Mouse (Mus musculus) embryo, embryonic 9.5 days (tissue): ENCODE data around the gene Dnaaf3.

ENCODE experiments used
- DNase-seq: peaks from one replicate; pipeline ENCODE4 v3.0.0-alpha.2; 2017; ENCODE audit errors: extremely low spot score

Dnaaf3 gene

DNA sequence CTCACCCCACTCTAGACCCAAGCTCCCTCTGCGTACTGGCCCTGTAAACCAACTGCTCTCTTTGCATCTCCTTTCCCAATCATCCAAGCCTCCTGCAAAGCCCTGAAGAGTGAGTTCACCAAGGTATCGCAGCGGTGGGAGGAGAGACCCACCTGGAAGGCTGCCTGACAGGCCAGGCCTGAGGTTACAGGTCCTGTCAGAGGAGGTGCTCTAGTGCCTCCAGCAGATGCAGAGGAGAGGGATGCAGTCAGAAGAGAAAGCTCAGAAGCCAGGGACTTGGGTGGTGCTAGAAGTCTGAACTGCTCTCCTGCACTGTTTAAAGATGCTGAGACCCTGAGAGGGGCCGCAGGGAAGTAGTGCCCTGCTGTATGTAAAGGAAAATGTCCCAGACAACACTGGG is 33.2 kb downstream of the Dnaaf3 start:
- no peak for DNase-seq

DNA sequence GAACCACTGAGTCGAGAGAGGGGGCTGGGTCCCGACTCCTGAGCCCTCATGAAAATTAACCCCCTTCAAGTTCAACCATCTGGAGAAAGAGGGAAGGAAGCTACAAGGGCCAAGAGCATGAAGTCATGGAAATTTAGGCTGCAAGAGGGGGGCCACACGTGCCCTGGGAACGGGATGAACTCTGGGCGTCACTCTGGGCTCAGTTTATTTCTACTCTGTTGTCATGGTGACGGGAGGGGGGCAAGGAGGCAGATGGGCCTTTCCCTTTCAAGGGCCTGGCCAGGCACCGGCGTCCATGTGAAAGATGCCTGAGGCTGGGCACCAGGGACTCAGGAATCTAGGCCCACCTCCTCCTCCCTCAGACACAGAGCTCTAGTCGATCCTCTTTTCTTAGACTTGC is 34.0 kb downstream of the Dnaaf3 start:
- DNase-seq: no peak

DNA sequence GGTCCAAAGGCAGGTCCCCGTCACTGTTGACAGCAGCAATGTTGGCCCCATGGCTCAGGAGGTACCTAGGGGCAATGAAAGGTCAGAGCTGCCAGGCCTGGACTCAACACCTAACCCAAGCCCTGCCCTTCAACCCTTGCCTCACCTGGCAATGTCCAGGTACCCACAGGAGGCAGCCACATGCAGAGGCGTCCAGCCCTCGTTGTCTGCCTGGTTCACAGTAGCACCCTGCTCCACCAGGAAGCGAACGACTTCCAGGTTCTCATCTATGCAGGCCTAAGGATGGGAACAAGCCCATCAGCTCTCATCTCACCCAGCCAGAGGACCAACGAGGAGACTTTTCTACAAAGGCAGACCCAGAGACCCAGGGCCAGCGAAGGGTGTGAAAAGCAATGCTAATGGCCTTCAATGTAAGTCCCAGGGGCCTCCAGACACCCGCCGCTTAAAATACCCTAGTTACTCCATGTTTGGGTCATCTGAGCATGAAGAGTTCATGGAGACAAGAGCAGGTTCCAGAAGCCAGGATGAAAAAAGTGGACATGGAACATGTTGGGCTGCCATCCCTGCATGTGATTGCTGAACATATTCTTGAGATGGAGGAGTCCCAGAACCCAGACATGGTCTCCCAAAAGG is 34.9 kb downstream of the Dnaaf3 start:
- DNase-seq: no peak

DNA sequence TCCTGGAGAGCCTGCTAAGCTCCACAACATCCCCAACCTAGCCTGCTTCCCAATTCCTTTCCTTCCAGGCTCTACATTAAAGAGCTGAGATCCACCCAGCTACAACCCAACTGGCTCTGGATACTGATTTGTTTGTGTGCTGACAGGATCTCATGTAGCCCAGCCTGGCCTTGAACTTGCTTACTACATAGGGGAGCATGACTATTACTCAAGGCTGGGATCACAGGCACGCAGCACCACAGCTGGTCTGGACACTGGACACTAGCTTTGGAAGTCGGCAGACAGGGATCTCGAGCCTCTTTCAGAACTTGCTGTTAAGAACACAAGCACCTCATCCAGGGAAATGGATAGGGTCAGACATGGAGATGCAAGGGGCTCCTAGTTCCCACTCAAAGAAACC is 35.8 kb downstream of the Dnaaf3 start:
- DNase-seq: no peak

DNA sequence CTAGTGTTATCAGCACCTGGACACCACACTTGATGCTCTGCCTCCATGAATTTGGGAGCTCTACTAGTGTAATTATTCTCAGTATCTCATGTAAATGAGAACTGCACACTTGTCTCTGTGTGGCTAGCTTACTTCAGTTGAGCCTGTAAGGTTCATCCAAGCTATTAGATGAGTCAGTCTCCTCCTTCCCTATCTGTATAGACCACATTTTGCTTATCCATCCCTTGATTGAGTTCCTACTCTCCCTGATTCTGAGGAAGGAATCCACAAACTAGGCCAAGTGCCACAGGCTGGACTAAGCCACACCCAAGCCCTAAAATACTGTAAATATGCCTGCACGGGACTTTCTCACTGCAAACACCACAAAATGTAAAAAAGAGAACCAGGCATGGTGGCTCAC is 38.3 kb downstream of the Dnaaf3 start:
- no peak for DNase-seq

GRCm38 (mm10) chr7:4492284-4493224 is 39.7 kb downstream of the Dnaaf3 start:
- DNase-seq: no peak

DNA sequence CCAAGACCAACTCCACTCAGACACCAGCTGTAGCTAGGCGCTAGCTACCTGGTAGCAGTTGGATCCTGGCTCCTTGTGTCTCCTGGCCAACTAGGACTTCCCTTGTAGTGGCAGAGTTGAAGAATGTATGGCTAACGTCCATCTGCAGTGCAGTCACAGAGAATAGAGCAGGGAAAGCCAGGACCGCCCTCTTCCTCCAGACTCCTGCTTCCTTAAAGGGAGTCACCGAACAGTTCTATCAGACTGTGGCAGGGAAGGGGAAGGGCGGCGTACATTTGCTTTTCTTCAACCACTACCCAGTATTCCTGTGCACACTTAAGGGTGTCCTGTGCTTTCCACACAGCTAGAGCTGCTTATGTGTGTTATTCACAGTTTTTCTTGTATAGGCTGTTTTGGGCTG is 40.9 kb downstream of the Dnaaf3 start:
- DNase-seq: no peak

DNA sequence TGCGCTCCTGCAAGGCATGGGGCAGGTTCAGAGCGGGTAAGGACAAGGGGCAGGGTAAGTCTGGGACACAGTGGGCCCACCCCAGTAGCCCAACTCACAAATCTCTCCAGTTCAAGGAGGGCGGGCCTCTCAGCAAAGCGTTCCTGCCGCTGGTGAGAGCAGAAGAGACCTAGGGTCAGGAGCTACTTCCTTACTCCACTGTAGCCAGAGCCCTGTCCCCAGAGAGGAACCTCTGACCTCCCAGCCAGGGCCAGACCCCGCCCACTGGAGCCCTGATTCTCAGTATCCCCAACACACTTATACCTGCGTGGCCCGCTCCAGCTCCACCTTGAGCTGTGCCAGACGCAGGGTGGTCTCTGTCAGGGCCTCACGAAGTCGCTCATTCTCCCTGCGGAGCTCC is 50.0 kb downstream of the Dnaaf3 start:
- no peak for DNase-seq

- peak; percentile 42 for DNase-seq
These were observed 52.6 kb downstream of the Dnaaf3 start for GRCm38 (mm10) chr7:4479674-4480073.

GRCm38 (mm10) chr7:4478796-4479291 is 53.4 kb downstream of the Dnaaf3 start:
- DNase-seq: no peak

DNA sequence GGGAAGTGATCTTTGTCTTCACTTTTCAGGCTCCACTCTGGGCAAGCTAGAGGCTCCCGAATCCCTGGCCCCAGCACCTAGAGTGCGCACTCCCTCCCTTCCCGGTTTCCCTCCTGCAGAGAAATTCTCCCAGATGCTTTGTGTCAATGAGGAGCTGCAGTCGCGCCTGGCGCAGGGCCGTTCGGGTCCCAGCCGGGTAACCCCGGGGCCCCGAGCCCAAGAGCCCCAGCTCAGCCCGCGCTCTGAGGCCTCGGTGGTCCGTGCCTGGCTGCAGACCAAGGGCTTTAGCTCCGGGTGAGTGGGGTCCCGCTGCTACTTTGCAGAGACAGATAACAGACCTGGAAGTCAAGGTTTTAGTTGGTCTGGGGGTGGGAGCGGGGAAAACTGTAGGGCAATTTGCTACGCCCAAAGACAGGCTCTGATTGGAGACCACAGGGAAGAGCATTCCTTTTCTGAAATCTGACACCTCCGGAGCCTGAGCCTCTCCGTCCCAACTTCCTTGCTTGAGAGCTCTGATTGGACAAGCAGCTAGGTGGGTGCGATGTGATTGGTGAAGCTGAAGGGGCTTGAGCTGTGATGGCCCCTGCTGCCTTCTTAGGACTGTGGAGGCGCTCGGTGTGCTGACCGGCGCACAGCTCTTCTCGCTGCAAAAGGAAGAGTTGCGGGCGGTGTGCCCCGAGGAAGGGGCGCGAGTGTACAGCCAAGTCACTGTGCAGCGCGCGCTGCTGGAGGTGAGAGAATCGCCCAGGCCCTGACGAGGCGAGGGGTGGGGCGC is 54.0 kb downstream of the Dnaaf3 start:
- DNase-seq: peak; percentile 88

GRCm38 (mm10) chr7:4473940-4474339 is 58.3 kb downstream of the Dnaaf3 start:
- no peak for DNase-seq
